Mouse (Mus musculus) adrenal gland, adult 2 months (tissue): ENCODE results near the gene Catsper1. TPM values are rescaled to one million over a fixed set of nuclear protein-coding genes. Genes with fewer than 3 reads are reported as not detected.
A peak's percentile ranks its signal among the peaks of the same experiment; 100 is the strongest.

Experiments used
- DNase-seq: peaks from one replicate; pipeline ENCODE4 v3.0.0; 2021
- polyA plus RNA-seq: library from polyadenylated mRNA; depleted of rRNA; stranded (reverse); fragments of >200 nt; gene quantifications from 2 replicates; pipeline ENCODE4 v1.2.3, GENCODE M21; 2012
- total RNA-seq, 2 experiments: library from RNA; stranded (reverse); gene quantifications; 2 replicates each; pipeline ENCODE4 v1.2.3; 2021

The Catsper1 gene
- total and polyA plus RNA-seq, 3 experiments, result not detected

GRCm38 (mm10) chr19:5353609-5354008, 18.1 kb downstream of the Catsper1 start:
- no peak for DNase-seq

GRCm38 (mm10) chr19:5356080-5356479, 20.5 kb downstream of the Catsper1 start:
- no peak for DNase-seq

- no peak for DNase-seq
These were observed 26.6 kb downstream of the Catsper1 start for GRCm38 (mm10) chr19:5362186-5362585.

- DNase-seq, result peak; percentile 9
These were observed 28.6 kb downstream of the Catsper1 start for GRCm38 (mm10) chr19:5364124-5364523.

- no peak for DNase-seq
These were observed 30.2 kb downstream of the Catsper1 start for GRCm38 (mm10) chr19:5365751-5366150.

- DNase-seq, result peak; percentile 96
These were observed 30.9 kb downstream of the Catsper1 start, which contains the start of gene Eif1ad for GRCm38 (mm10) chr19:5366175-5367052. TSS of gene Eif1ad (plus strand) at chr19:5366741.

GRCm38 (mm10) chr19:5367053-5367359, 31.5 kb downstream of the Catsper1 start, which contains the start of gene Banf1:
TSS of gene Banf1 (minus strand) at chr19:5367168.
- DNase-seq, result no peak

- no peak for DNase-seq
These were observed 31.9 kb downstream of the Catsper1 start for GRCm38 (mm10) chr19:5367455-5367854.

GRCm38 (mm10) chr19:5370932-5371331, 35.4 kb downstream of the Catsper1 start:
- DNase-seq, result no peak

- DNase-seq, result no peak
These were observed 37.2 kb downstream of the Catsper1 start for GRCm38 (mm10) chr19:5372724-5373123.

- DNase-seq, result no peak
These were observed 38.6 kb downstream of the Catsper1 start for GRCm38 (mm10) chr19:5374177-5374576.

- no peak for DNase-seq
These were observed 39.2 kb downstream of the Catsper1 start for GRCm38 (mm10) chr19:5374748-5375147.

- no peak for DNase-seq
These were observed 41.9 kb downstream of the Catsper1 start for GRCm38 (mm10) chr19:5377446-5377845.

GRCm38 (mm10) chr19:5383326-5383725, 47.8 kb downstream of the Catsper1 start:
- DNase-seq, result no peak

GRCm38 (mm10) chr19:5384715-5385114, 49.2 kb downstream of the Catsper1 start:
- no peak for DNase-seq

GRCm38 (mm10) chr19:5388011-5388441, 52.5 kb downstream of the Catsper1 start:
- peak; percentile 56 for DNase-seq

- DNase-seq, result peak; percentile 97
These were observed 53.2 kb downstream of the Catsper1 start, which contains the start of gene Sart1 for GRCm38 (mm10) chr19:5388588-5389242. TSS of gene Sart1 (minus strand) at chr19:5388703.

- DNase-seq, result peak; percentile 39
These were observed 54.1 kb downstream of the Catsper1 start for GRCm38 (mm10) chr19:5389647-5390046.

GRCm38 (mm10) chr19:5390416-5390815, 54.9 kb downstream of the Catsper1 start:
- no peak for DNase-seq

GRCm38 (mm10) chr19:5392892-5393291, 57.4 kb downstream of the Catsper1 start:
- peak; percentile 88 for DNase-seq
